Mouse (Mus musculus): ENCODE measurements around the gene Ssr2. TPM values are rescaled to one million over a fixed set of nuclear protein-coding genes. Genes with fewer than 3 reads are reported as not detected.

The Ssr2 gene
- polyA plus RNA-seq, 1 experiment from 2014 or later, result 157 TPM

DNA sequence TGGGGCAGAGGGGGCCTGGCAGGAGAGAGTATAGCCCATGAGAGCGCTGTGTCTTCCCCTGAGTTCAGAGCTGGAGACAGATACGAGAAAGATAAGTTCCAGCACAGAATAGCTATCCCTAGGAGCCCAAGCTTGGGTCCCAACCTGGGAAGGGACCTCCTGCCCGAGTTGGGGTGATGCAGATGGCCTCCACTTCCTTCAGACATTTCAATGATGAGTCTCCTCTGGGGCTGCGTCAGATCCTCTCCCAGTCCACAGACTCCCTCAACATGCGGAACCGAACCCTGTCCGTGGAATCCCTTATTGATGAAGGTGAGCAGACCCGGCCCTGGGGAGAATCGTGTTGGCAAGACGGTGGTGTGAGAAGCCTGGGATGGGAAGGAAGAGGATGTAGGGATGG, 57.4 kb downstream of the Ssr2 start:
- Histone ChIP-seq H3K4me2 (replicated peaks) (no peak overlapping the region), H3K4me3 (no peak overlapping the region), H3K36me3 (peaks cover 88% of the 10 kb centered on the region), H3K9me3 (no peaks in the 10 kb centered on the region), H3K27ac (no peak overlapping the region), H3K9ac (no peak overlapping the region), H3K27me3 (replicated peaks) (no peaks in the 10 kb centered on the region), H3K4me1 (peaks cover 10% of the 10 kb centered on the region; the same call in 1 of the 2 replicates)
- 96% methylated on average over 10 of the region's 10 CpGs for WGBS
- ATAC-seq (ENCODE audit: low FRiP score, low read depth), result no peak

DNA sequence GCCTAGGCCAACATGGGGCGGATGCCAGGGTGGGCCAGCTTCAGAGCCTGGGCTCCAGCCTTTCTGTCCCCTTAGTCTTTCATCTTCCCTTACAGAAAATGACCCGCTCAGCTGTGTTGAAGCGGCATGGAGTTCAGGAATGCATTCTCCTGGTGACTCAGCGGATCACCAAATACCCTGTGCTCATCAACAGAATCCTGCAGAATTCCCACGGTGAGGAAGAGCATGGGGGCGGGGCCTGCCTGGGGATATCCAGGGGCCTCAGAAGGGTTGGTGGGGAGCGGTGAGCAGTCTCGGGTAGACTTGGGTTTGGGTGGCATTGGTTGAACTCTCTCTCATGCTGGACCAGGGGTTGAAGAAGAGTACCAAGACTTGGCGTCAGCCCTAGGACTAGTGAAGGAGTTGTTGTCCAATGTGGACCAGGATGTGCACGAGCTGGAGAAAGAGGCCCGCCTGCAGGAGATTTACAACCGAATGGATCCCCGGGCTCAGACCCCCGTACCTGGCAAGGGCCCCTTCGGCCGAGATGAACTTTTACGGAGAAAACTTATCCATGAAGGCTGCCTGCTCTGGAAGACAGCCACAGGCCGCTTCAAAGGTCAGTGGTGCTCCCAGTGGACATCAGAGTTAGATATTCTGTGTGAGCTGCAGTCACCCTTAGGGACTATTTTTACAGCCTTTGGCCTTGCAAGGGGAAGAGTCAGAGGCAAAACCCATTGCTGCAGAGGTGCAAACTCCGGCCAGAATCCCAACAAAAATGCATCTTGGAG, 60.0 kb downstream of the Ssr2 start:
- H3K9ac ChIP-seq, result no peak overlapping the region
- H3K4me3 ChIP-seq, result no peak overlapping the region
- H3K27ac ChIP-seq, result no peak overlapping the region
- no peaks in the 10 kb centered on the region for H3K4me1 ChIP-seq
- H3K9me3 ChIP-seq, result no peaks in the 10 kb centered on the region
- no peaks in the 10 kb centered on the region for H3K27me3 ChIP-seq (replicated peaks)
- ATAC-seq (ENCODE audit: low FRiP score, low read depth), result no peak
- no peak overlapping the region for H3K4me2 ChIP-seq (replicated peaks)
- 94% methylated on average over 19 of the region's 19 CpGs for WGBS
- H3K36me3 ChIP-seq, result peaks cover 95% of the 10 kb centered on the region

DNA sequence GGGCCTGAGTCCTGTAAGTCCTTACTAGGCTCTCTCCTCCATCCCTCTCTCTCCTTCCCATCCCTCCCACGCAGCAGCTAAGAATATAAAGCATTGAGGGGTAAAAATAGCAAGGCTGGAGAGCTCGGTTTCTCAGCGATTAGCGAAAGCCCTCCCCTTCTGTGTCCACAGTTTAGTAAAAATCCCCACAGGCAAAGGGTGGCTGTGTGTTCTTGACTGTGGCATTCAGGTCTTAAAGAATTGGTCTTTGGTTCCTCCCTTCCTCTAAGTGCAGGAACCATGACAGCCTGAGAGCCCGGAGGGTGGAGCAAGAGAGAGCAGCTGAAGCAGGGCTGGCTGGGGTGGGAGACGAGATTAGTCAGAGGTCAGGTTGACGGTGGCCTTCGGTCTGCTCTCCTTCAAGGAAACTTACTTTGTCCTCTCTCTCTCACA, 60.9 kb downstream of the Ssr2 start:
- Histone ChIP-seq H3K4me1 (no peaks in the 10 kb centered on the region), H3K36me3 (peaks cover 95% of the 10 kb centered on the region), H3K27ac (no peak overlapping the region), H3K9ac (no peak overlapping the region), H3K4me2 (replicated peaks) (no peak overlapping the region), H3K9me3 (no peaks in the 10 kb centered on the region), H3K4me3 (no peak overlapping the region), H3K27me3 (replicated peaks) (no peaks in the 10 kb centered on the region)
- no peak for ATAC-seq (ENCODE audit: low FRiP score, low read depth)
- WGBS, result 88% methylated on average over 8 of the region's 8 CpGs

DNA sequence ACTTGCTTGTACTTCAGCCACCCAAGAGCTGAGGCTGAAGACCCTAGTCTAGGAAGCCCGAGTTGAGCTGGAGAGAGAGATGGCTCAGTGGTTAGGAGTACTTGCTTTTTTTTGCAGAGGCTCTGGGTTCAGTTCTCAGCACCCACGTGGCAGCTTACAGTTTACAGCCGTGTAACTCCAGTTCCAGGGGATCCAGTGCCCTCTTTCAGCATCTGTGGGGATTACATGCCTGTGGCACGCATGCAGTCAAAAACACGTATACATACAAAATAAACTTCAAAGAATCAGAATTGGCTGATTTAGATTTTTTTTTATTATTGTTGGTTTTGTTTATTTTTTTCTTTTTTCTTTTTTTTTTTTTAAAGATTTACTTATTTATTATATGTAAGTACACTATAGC, 61.5 kb downstream of the Ssr2 start:
- Histone ChIP-seq H3K27me3 (replicated peaks) (no peaks in the 10 kb centered on the region), H3K27ac (no peak overlapping the region), H3K36me3 (peaks cover 95% of the 10 kb centered on the region), H3K4me3 (no peak overlapping the region), H3K4me1 (no peaks in the 10 kb centered on the region), H3K9ac (no peak overlapping the region), H3K9me3 (no peaks in the 10 kb centered on the region), H3K4me2 (replicated peaks) (no peak overlapping the region)
- no peak for ATAC-seq (ENCODE audit: low FRiP score, low read depth)
- 96% methylated on average over 5 of the region's 5 CpGs for WGBS

MicroRNAs encoded within 50 kb of the gene (microRNA counts, 519-probe panel; counts per million panel counts)
- microRNA mmu-miR-1905, result 342 counts per million, percentile 67 among the panel's probes with 10 or more counts

Small RNA genes within 50 kb of the gene (microRNA-seq; reads per million reads assigned to microRNA genes)
- not detected for gene Mir1905

Other genes with a start within 250 kb of the Ssr2 start
- gene Tmem79, start 239.7 kb upstream of the Ssr2 start, polyA plus RNA-seq (2016; fragmentation: Nextera tagmentation; extraction: Ambion mirVana), result 1.6 and 2.0 TPM in 2 replicates
- 78.4 and 80.5 TPM in 2 replicates for gene Smg5, start 239.6 kb upstream of the Ssr2 start, polyA plus RNA-seq (2016; fragmentation: Nextera tagmentation; extraction: Ambion mirVana)
- 2.0 and 2.3 TPM in 2 replicates for gene Paqr6, start 211.3 kb upstream of the Ssr2 start, polyA plus RNA-seq (2016; fragmentation: Nextera tagmentation; extraction: Ambion mirVana)
- gene Bglap3, start 203.1 kb upstream of the Ssr2 start, polyA plus RNA-seq (2016; fragmentation: Nextera tagmentation; extraction: Ambion mirVana), result not detected in 2 replicates
- gene Bglap2, start 197.2 kb upstream of the Ssr2 start, polyA plus RNA-seq (2016; fragmentation: Nextera tagmentation; extraction: Ambion mirVana), result not detected in 2 replicates
- not detected in 2 replicates for gene Bglap, start 191.4 kb upstream of the Ssr2 start, polyA plus RNA-seq (2016; fragmentation: Nextera tagmentation; extraction: Ambion mirVana)
- 75.9 and 79.7 TPM in 2 replicates for gene Pmf1, start 165.5 kb upstream of the Ssr2 start, polyA plus RNA-seq (2016; fragmentation: Nextera tagmentation; extraction: Ambion mirVana)
- gene Slc25a44, start 150.7 kb upstream of the Ssr2 start, polyA plus RNA-seq (2016; fragmentation: Nextera tagmentation; extraction: Ambion mirVana), result 24.1 and 28.0 TPM in 2 replicates
- gene Sema4a, start 114.7 kb upstream of the Ssr2 start, polyA plus RNA-seq (2016; fragmentation: Nextera tagmentation; extraction: Ambion mirVana), result 13.6 and 15.3 TPM in 2 replicates
- gene Lmna, start 65.9 kb upstream of the Ssr2 start, polyA plus RNA-seq (2016; fragmentation: Nextera tagmentation; extraction: Ambion mirVana), result 27.6 and 27.9 TPM in 2 replicates
- gene Mex3a, start 43.5 kb upstream of the Ssr2 start, polyA plus RNA-seq (2016; fragmentation: Nextera tagmentation; extraction: Ambion mirVana), result 41.9 and 43.3 TPM in 2 replicates
- 0.29 and 0.57 TPM in 2 replicates for gene Rab25, start 27.6 kb upstream of the Ssr2 start, polyA plus RNA-seq (2016; fragmentation: Nextera tagmentation; extraction: Ambion mirVana)
- 143 and 145 TPM in 2 replicates for gene Lamtor2, start 22.8 kb upstream of the Ssr2 start, polyA plus RNA-seq (2016; fragmentation: Nextera tagmentation; extraction: Ambion mirVana)
- gene Ubqln4, start 22.1 kb upstream of the Ssr2 start, polyA plus RNA-seq (2016; fragmentation: Nextera tagmentation; extraction: Ambion mirVana), result 60.0 and 61.6 TPM in 2 replicates
- gene Arhgef2, start 30.1 kb downstream of the Ssr2 start, polyA plus RNA-seq (2016; fragmentation: Nextera tagmentation; extraction: Ambion mirVana), result 186 TPM in 2 replicates
- gene Rxfp4, start 77.3 kb downstream of the Ssr2 start, polyA plus RNA-seq (2016; fragmentation: Nextera tagmentation; extraction: Ambion mirVana), result not detected in 2 replicates
- gene Khdc4, start 109.9 kb downstream of the Ssr2 start, polyA plus RNA-seq (2016; fragmentation: Nextera tagmentation; extraction: Ambion mirVana), result 120 and 124 TPM in 2 replicates
- 44.6 and 49.1 TPM in 2 replicates for gene Rit1, start 141.0 kb downstream of the Ssr2 start, polyA plus RNA-seq (2016; fragmentation: Nextera tagmentation; extraction: Ambion mirVana)
- gene Syt11, start 199.3 kb downstream of the Ssr2 start, polyA plus RNA-seq (2016; fragmentation: Nextera tagmentation; extraction: Ambion mirVana), result 199 and 209 TPM in 2 replicates

Data from neural tube, embryonic 12.5 days (tissue).